ENCODE assay signal across 8 mouse cellular contexts in the genomic region with DNA sequence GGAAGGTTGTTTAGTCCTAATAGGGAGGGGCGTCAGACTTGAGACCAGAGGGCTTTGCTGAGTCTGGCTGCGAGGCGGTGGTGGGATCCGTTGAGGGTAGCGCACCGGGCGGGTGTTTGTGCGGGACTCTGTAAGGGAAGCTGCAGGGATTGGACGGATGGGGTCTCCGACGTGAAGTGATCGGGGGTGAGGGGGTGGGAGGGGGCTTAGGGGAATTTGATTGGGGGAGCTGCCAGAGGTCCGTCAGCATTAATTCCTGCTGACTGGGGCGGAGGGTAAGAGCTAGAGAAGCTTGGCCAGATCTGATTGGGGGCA. TPM values are rescaled to one million over a fixed set of nuclear protein-coding genes. Genes with fewer than 3 reads are reported as not detected.
A peak's percentile ranks its signal among the peaks of the same experiment; 100 is the strongest.
DNase-seq lines count a peak whose midpoint lies in the region; ATAC-seq and TF ChIP-seq lines count a peak whose summit lies in the region.

No protein-coding gene starts in this region.

- H3K4me3 ChIP-seq in C2C12 (ENCODE audit: insufficient read depth, poor library complexity, severe bottlenecking), result peak overlapping the region; percentile 79
- peak overlapping the region; percentile 73 for H3K4me3 ChIP-seq in liver, embryonic 11.5 days (ENCODE audit: low read depth, low read length)
- H3K4me3 ChIP-seq in stomach, embryonic 16.5 days (replicated peaks; ENCODE audit: low read length), result peak overlapping the region; percentile 82

- peak overlapping the region; percentile 78 for H3K4me2 ChIP-seq in liver, embryonic 11.5 days
- peak overlapping the region; percentile 68 for H3K4me2 ChIP-seq in stomach, embryonic 16.5 days (ENCODE audit: low read depth, low read length)

- TF ChIP-seq CTCF in C2C12 (IDR thresholded peaks at IDR 0.05; ENCODE audit: control insufficient read depth, insufficient read depth, insufficient read length), result no peak

- H3ac ChIP-seq in C2C12 (ENCODE audit: control insufficient read depth, insufficient read length, low read depth), result peak overlapping the region; percentile 74

- WGBS in liver, embryonic 11.5 days, result 2% methylated on average over 14 of the region's 14 CpGs
- 0% methylated on average over 14 of the region's 14 CpGs for WGBS in stomach, embryonic 16.5 days

- no peaks in the 10 kb centered on the region for H3K27me3 ChIP-seq in C2C12 (ENCODE audit: control insufficient read depth, insufficient read depth, insufficient read length)
- no peaks in the 10 kb centered on the region for H3K27me3 ChIP-seq in liver, embryonic 11.5 days (replicated peaks; ENCODE audit: control insufficient read depth, insufficient read depth, low read length)
- no peaks in the 10 kb centered on the region for H3K27me3 ChIP-seq in stomach, embryonic 16.5 days (ENCODE audit: control insufficient read depth, insufficient read depth, low read length)

- ATAC-seq in erythroblast, adult 5-6 weeks (replicated peaks; ENCODE audit: low FRiP score, poor library complexity, severe bottlenecking), result 0 out of 2 replicates have a peak, but pooled peaks have one; percentile 7
- ATAC-seq in liver, embryonic 11.5 days (replicated peaks; ENCODE audit: low FRiP score), result peak; percentile 46
- ATAC-seq in stomach, embryonic 16.5 days (ENCODE audit: insufficient read depth, low FRiP score), result peak; percentile 52

- peak overlapping the region; percentile 95 for H3K9ac ChIP-seq in liver, embryonic 11.5 days (ENCODE audit: low read depth, low read length)
- peak overlapping the region; percentile 93 for H3K9ac ChIP-seq in stomach, embryonic 16.5 days (ENCODE audit: low read length)

- H3K9me3 ChIP-seq in liver, embryonic 11.5 days (ENCODE audit: control insufficient read depth, low read length), result no peaks in the 10 kb centered on the region
- H3K9me3 ChIP-seq in stomach, embryonic 16.5 days (replicated peaks; ENCODE audit: control insufficient read depth, low read length), result no peaks in the 10 kb centered on the region

- H3K27ac ChIP-seq in liver, embryonic 11.5 days (ENCODE audit: low read depth, low read length), result peak overlapping the region; percentile 97
- H3K27ac ChIP-seq in stomach, embryonic 16.5 days (ENCODE audit: low read length), result peak overlapping the region; percentile 100

- peaks cover 46% of the 10 kb centered on the region for H3K36me3 ChIP-seq in C2C12 (ENCODE audit: control insufficient read depth, insufficient read depth)
- peaks cover 23% of the 10 kb centered on the region for H3K36me3 ChIP-seq in liver, embryonic 11.5 days (ENCODE audit: control insufficient read depth, insufficient read depth, low read length)
- H3K36me3 ChIP-seq in stomach, embryonic 16.5 days (ENCODE audit: control insufficient read depth, insufficient read depth, low read length), result peaks cover 10% of the 10 kb centered on the region; the same call in 1 of the 2 replicates

- H3K79me3 ChIP-seq in C2C12 (ENCODE audit: low read depth), result peaks cover 54% of the 10 kb centered on the region

- peaks cover 18% of the 10 kb centered on the region for H3K4me1 ChIP-seq in liver, embryonic 11.5 days (replicated peaks; ENCODE audit: control insufficient read depth, insufficient read depth, low read length)
- H3K4me1 ChIP-seq in stomach, embryonic 16.5 days (ENCODE audit: control insufficient read depth, insufficient read depth, low read length), result peaks cover 18% of the 10 kb centered on the region

- peaks cover 80% of the 10 kb centered on the region for H3K79me2 ChIP-seq in C2C12 (ENCODE audit: control insufficient read depth, insufficient read depth)

- peak; percentile 72 for DNase-seq in embryo, embryonic 10 days (ENCODE audit: low spot score)
- no peak for DNase-seq in embryo, embryonic 9.5 days (ENCODE audit: extremely low spot score)
- no peak for DNase-seq in liver, embryonic 11.5 days (ENCODE audit: low spot score)
- DNase-seq in left cerebral cortex, adult 11 months (ENCODE audit: low spot score), result no peak
- no peak for DNase-seq in yolk sac, embryonic 10.5 days (ENCODE audit: low spot score)

TF ChIP-seq in C2C12, 6 proteins besides CTCF, POLR2A, EP300 and RAD21:
- TF ChIP-seq USF1 (IDR thresholded peaks at IDR 0.05; ENCODE audit: low read depth) (no peak), MYOG (IDR thresholded peaks at IDR 0.05; ENCODE audit: control insufficient read depth, extremely low read depth, insufficient read length) (no peak), FOSL1 (IDR thresholded peaks at IDR 0.05; ENCODE audit: insufficient read depth, low read length, poor library complexity, severe bottlenecking) (no peak), MYOD1 (IDR thresholded peaks at IDR 0.05; ENCODE audit: control insufficient read depth, insufficient read length, low read depth) (no peak), MAX (IDR thresholded peaks at IDR 0.05) (no peak), CEBPB (IDR thresholded peaks at IDR 0.05; ENCODE audit: low read depth) (no peak)

RNA-seq across cellular contexts. Expression of gene Tnpo2, which starts 0.6 kb away (rescaled TPM):
- 52.0 TPM for polyA plus RNA-seq in C2C12 (2012; fragmentation: generic; extraction: Trizol)
- total RNA-seq in erythroblast, adult 5-6 weeks (2015; ENCODE audit: low replicate concordance), result 9.6 and 10.8 TPM in 2 replicates
- 11.2 and 14.6 TPM in 2 replicates for total RNA-seq in erythroblast, adult 5-6 weeks (2017; ENCODE audit: low replicate concordance)
- 17.7 and 19.3 TPM in 2 replicates for polyA plus RNA-seq in liver, embryonic 11.5 days (2014; fragmentation: Nextera tagmentation; extraction: Ambion mirVana)
- 28.6 and 31.0 TPM in 2 replicates for polyA plus RNA-seq in stomach, embryonic 16.5 days (2015; fragmentation: Nextera tagmentation; extraction: Ambion mirVana)

RNA-seq across cellular contexts. Expression of gene Trir, which starts 10.7 kb away (rescaled TPM):
- polyA plus RNA-seq in C2C12 (2012; fragmentation: generic; extraction: Trizol), result 321 TPM
- total RNA-seq in erythroblast, adult 5-6 weeks (2015; ENCODE audit: low replicate concordance), result 32.1 and 45.4 TPM in 2 replicates
- 72.9 and 103 TPM in 2 replicates for total RNA-seq in erythroblast, adult 5-6 weeks (2017; ENCODE audit: low replicate concordance)
- polyA plus RNA-seq in liver, embryonic 11.5 days (2014; fragmentation: Nextera tagmentation; extraction: Ambion mirVana), result 126 and 138 TPM in 2 replicates
- 63.4 and 64.0 TPM in 2 replicates for polyA plus RNA-seq in stomach, embryonic 16.5 days (2015; fragmentation: Nextera tagmentation; extraction: Ambion mirVana)

RNA-seq across cellular contexts. Expression of gene Asna1, which starts 12.2 kb away (rescaled TPM):
- polyA plus RNA-seq in C2C12 (2012; fragmentation: generic; extraction: Trizol), result 253 TPM
- total RNA-seq in erythroblast, adult 5-6 weeks (2015; ENCODE audit: low replicate concordance), result 20.8 and 24.2 TPM in 2 replicates
- 13.5 and 26.3 TPM in 2 replicates for total RNA-seq in erythroblast, adult 5-6 weeks (2017; ENCODE audit: low replicate concordance)
- 100 and 103 TPM in 2 replicates for polyA plus RNA-seq in liver, embryonic 11.5 days (2014; fragmentation: Nextera tagmentation; extraction: Ambion mirVana)
- polyA plus RNA-seq in stomach, embryonic 16.5 days (2015; fragmentation: Nextera tagmentation; extraction: Ambion mirVana), result 108 and 110 TPM in 2 replicates

RNA-seq across cellular contexts. Expression of gene Fbxw9, which starts 22.5 kb away (rescaled TPM):
- 20.0 TPM for polyA plus RNA-seq in C2C12 (2012; fragmentation: generic; extraction: Trizol)
- total RNA-seq in erythroblast, adult 5-6 weeks (2015; ENCODE audit: low replicate concordance), result 5.4 TPM in 1 of 2 replicates, not detected in the other
- total RNA-seq in erythroblast, adult 5-6 weeks (2017; ENCODE audit: low replicate concordance), result 0.43 and 4.3 TPM in 2 replicates
- polyA plus RNA-seq in liver, embryonic 11.5 days (2014; fragmentation: Nextera tagmentation; extraction: Ambion mirVana), result 15.5 and 17.4 TPM in 2 replicates
- polyA plus RNA-seq in stomach, embryonic 16.5 days (2015; fragmentation: Nextera tagmentation; extraction: Ambion mirVana), result 28.1 and 29.9 TPM in 2 replicates

RNA-seq across cellular contexts. Expression of gene Best2, which starts 23.0 kb away (rescaled TPM):
- 0.04 TPM for polyA plus RNA-seq in C2C12 (2012; fragmentation: generic; extraction: Trizol)
- total RNA-seq in erythroblast, adult 5-6 weeks (2015; ENCODE audit: low replicate concordance), result not detected in 2 replicates
- total RNA-seq in erythroblast, adult 5-6 weeks (2017; ENCODE audit: low replicate concordance), result not detected in 2 replicates
- polyA plus RNA-seq in liver, embryonic 11.5 days (2014; fragmentation: Nextera tagmentation; extraction: Ambion mirVana), result 0.13 TPM in 1 of 2 replicates, not detected in the other
- polyA plus RNA-seq in stomach, embryonic 16.5 days (2015; fragmentation: Nextera tagmentation; extraction: Ambion mirVana), result 0.30 and 0.42 TPM in 2 replicates
